Mouse (Mus musculus) liver, embryonic 15.5 days (tissue): ENCODE results near the gene Runx2. TPM values are rescaled to one million over a fixed set of nuclear protein-coding genes. Genes with fewer than 3 reads are reported as not detected.

Experiments used
- ATAC-seq: fragments of 200-750 bp; cut with Nextera tagmentation; 2 replicates; pipeline ENCODE4 v1.8.0; 2017; ENCODE audit warnings: moderate number of reproducible peaks, mild to moderate bottlenecking, moderate library complexity; ENCODE audit not compliant: insufficient read depth
- H3K27ac ChIP-seq: fragments of 300-500 bp; sonication (generic); replicated peaks from 2 replicates; pipeline ENCODE4 v1.5.1; 2015; ENCODE audit warnings: mild to moderate bottlenecking, inconsistent platforms
- H3K27me3 ChIP-seq: fragments of 300-500 bp; sonication (generic); 2 replicates; pipeline ENCODE4 v1.6.1; 2015; ENCODE audit warnings: mild to moderate bottlenecking, inconsistent platforms
- H3K36me3 ChIP-seq: fragments of 300-500 bp; sonication (generic); replicated peaks from 2 replicates; pipeline ENCODE4 v1.6.1; 2015; ENCODE audit warnings: moderate library complexity, mild to moderate bottlenecking, inconsistent platforms
- H3K4me1 ChIP-seq: fragments of 300-500 bp; sonication (generic); replicated peaks from 2 replicates; pipeline ENCODE4 v1.6.1; 2015; ENCODE audit warnings: inconsistent platforms
- H3K4me2 ChIP-seq: fragments of 300-500 bp; sonication (generic); 2 replicates; pipeline ENCODE4 v1.6.1; 2015; ENCODE audit warnings: moderate library complexity, mild to moderate bottlenecking, inconsistent platforms
- H3K4me3 ChIP-seq: fragments of 300-500 bp; sonication (generic); replicated peaks from 2 replicates; pipeline ENCODE4 v1.5.1; 2015; ENCODE audit warnings: mild to moderate bottlenecking, inconsistent platforms
- H3K9ac ChIP-seq: fragments of 300-500 bp; sonication (generic); 2 replicates; pipeline ENCODE4 v1.6.1; 2015; ENCODE audit warnings: moderate library complexity, mild to moderate bottlenecking, inconsistent platforms
- H3K9me3 ChIP-seq: fragments of 300-500 bp; sonication (generic); replicated peaks from 2 replicates; pipeline ENCODE4 v1.6.1; 2016; ENCODE audit warnings: inconsistent platforms
- WGBS: fragments of 180-500 bp; shearing (Covaris S2); methylation state at CpG from one replicate; pipeline ENCODE4 v1.1.7; 2015; ENCODE audit warnings: mixed read lengths; ENCODE audit not compliant: insufficient replicate concordance; 5-methylcytosine and 5-hydroxymethylcytosine counted together
- polyA plus RNA-seq: library from polyadenylated mRNA; unstranded; fragments of >200 nt; fragmentation: Nextera tagmentation; extraction: Ambion mirVana; gene quantifications from 2 replicates; pipeline ENCODE4 v1.2.1, GENCODE M21; 2015

The Runx2 gene
- polyA plus RNA-seq, 1 experiment from 2014 or later = 0.56 TPM

DNA sequence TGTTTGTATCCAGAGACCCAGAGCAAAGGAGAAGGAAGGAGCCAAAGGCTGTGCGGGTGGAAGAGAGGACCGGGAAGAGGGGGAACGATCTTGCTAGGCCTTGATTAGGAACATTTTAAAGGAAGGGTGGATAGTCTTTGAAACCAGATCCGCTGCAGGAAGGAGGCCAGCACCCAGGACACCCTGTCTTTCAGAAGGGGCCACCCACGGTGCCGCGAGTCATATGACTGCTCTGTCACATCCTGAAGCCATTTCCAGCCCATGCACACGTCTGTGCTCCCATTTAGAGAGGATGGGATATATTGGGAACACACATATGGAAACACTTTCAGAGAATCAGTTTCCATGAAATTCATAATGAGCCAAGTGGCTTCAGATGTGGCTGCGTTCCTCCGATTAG lies 196.4 kb downstream of the Runx2 start:
- ATAC-seq = no peak
- Histone ChIP-seq H3K27me3 (peaks cover 5% of the 10 kb centered on the region; the same call in 1 of the 2 replicates), H3K4me3 (no peak overlapping the region), H3K9ac (no peak overlapping the region), H3K9me3 (no peaks in the 10 kb centered on the region), H3K27ac (no peak overlapping the region), H3K4me2 (no peak overlapping the region), H3K36me3 (no peaks in the 10 kb centered on the region), H3K4me1 (no peaks in the 10 kb centered on the region)
- WGBS = 54% methylated on average over 10 of the region's 10 CpGs

DNA sequence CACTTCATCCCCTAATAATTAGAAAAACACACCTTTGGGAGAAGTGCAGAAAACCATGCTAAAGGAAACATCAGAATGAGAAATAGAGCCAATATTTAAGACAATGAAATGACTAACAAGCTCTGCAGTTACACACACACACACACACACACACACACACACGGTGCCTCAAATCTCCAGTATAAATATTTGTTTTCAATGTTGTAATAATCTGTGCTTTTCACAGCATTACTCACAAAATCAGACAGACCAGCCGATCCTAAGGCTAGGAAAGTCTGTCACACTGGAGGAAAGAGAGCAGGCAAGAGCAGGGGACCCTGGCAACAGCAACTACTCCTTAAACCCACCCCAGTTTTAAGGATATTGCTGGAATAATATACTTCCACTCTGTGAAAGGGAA lies 196.9 kb downstream of the Runx2 start:
- Histone ChIP-seq H3K9me3 (no peaks in the 10 kb centered on the region), H3K4me2 (no peak overlapping the region), H3K27ac (no peak overlapping the region), H3K4me3 (no peak overlapping the region), H3K36me3 (no peaks in the 10 kb centered on the region), H3K4me1 (no peaks in the 10 kb centered on the region), H3K27me3 (peaks cover 5% of the 10 kb centered on the region; the same call in 1 of the 2 replicates), H3K9ac (no peak overlapping the region)
- no peak for ATAC-seq
- 53% methylated on average over 2 of the region's 2 CpGs for WGBS

DNA sequence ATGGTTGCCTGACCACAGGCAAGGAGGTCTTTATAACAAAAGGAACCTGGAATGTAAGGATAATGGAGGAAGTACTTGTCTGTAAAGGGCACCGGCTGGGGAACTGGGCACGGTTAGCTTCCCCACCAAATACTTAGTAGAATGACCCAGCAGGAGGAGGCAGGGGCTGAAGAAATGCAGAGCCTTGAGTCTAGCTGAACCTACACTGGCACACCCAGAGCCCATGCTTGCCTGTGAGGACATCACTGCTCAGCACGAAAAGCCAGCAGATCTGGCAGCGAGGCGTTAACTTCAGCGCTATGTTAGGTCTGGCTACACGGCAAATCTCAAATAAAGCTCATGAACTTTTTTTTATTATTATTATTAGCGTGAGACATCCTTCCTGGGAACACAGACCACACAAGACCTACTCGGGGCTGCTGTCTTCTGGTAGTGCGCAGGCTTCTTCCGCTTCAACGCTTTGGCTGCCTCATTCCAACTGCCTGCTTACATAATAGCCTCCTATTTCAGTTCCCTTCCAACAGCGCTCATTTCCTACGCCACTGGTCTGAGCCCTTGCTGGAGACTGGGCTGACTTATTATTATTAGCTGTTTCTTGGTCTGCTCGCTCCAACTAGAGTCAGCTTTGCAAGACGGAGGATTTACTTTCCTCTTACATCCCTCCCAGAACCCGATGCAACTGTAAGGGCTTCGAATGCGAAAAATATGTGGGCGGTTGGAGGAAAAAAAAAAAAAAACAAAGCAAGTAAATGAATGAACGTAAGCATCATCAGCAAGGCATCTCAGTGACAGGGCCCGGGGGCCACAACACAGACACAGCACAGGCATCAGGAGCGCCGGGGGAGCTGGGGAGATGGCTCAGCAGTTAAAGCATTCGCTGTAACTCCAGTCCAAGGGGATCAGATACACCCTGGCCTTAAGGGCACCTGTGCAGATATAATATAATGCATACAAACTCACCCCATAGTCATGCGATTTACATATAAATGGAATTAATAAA lies 200.6 kb downstream of the Runx2 start:
- H3K27me3 ChIP-seq = peaks cover 7% of the 10 kb centered on the region; the same call in 1 of the 2 replicates
- no peaks in the 10 kb centered on the region for H3K36me3 ChIP-seq
- ATAC-seq = no peak
- H3K9ac ChIP-seq = no peak overlapping the region
- H3K4me1 ChIP-seq = no peaks in the 10 kb centered on the region
- H3K4me2 ChIP-seq = peak overlapping the region; percentile 9; the same call in 1 of the 2 replicates
- H3K27ac ChIP-seq = no peak overlapping the region
- H3K9me3 ChIP-seq = no peaks in the 10 kb centered on the region
- no peak overlapping the region for H3K4me3 ChIP-seq
- WGBS = 36% methylated on average over 26 of the region's 26 CpGs

DNA sequence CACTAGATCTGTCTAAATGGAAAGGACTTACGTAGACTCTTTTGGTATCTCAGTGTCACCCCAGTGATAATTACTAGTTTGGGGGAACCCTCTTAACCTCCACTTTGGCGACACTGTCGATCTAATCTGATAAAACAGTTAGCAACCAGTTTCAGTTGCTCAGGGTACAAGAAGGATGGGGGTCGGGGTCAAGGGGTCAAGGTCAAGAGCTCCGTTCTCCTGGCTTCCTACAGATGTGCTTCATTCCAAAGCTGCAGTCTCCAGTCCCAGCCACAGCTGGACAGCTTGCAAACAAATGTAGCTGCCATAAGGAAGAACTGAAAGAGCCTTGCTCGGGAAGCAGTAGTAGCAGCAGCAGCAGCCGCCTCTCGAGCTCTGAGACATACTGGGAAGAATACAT lies 202.0 kb downstream of the Runx2 start:
- H3K9me3 ChIP-seq = no peaks in the 10 kb centered on the region
- H3K27me3 ChIP-seq = peaks cover 8% of the 10 kb centered on the region; the same call in 1 of the 2 replicates
- no peaks in the 10 kb centered on the region for H3K4me1 ChIP-seq
- no peak overlapping the region for H3K4me3 ChIP-seq
- H3K36me3 ChIP-seq = no peaks in the 10 kb centered on the region
- no peak overlapping the region for H3K27ac ChIP-seq
- H3K4me2 ChIP-seq = no peak overlapping the region
- WGBS = 52% methylated on average over 8 of the region's 8 CpGs
- no peak for ATAC-seq
- no peak overlapping the region for H3K9ac ChIP-seq

DNA sequence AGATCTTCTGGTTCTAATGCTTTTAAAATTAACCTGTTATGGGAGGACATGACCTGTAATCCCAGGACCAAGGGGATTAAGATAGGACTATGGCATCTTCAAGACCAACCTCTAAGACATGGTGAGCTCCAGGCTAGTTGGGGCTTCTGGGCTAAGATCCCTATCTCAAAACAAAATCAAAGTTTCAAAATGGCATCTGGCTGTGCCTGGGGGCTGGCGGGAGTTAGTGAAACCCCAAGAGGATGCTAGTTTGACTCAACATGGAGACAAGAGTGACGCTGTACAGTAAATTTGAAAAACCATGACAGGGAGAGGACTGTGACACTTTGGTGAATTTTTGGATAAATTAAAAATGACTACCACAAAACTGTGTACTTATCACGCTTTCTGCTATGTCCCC lies 202.6 kb downstream of the Runx2 start:
- no peaks in the 10 kb centered on the region for H3K36me3 ChIP-seq
- no peak overlapping the region for H3K4me2 ChIP-seq
- H3K9me3 ChIP-seq = no peaks in the 10 kb centered on the region
- no peak overlapping the region for H3K9ac ChIP-seq
- no peak overlapping the region for H3K27ac ChIP-seq
- H3K4me3 ChIP-seq = no peak overlapping the region
- H3K4me1 ChIP-seq = no peaks in the 10 kb centered on the region
- ATAC-seq = no peak
- WGBS = 62% methylated on average over 3 of the region's 3 CpGs
- H3K27me3 ChIP-seq = peaks cover 8% of the 10 kb centered on the region; the same call in 1 of the 2 replicates

DNA sequence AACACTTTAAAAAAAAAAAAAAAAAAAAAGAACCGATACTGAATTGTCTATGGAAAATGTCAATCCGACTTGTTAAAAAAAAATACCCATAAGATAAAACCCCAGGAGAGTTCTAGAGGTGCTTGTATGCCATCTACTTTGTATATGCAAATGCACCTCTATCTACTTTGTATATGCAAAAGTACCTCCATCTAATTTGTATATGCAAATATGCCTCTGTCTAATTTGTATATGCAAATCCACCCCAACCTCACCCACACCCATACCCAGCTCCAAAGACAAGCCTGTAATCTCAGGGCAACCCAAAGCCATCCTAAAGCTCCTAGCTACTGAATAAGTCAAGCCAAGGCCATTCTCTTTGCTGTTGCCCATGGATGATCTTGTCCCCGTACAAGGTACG lies 203.1 kb downstream of the Runx2 start:
- H3K9me3 ChIP-seq = no peaks in the 10 kb centered on the region
- H3K9ac ChIP-seq = no peak overlapping the region
- no peak overlapping the region for H3K27ac ChIP-seq
- H3K4me2 ChIP-seq = no peak overlapping the region
- H3K27me3 ChIP-seq = peaks cover 8% of the 10 kb centered on the region; the same call in 1 of the 2 replicates
- 68% methylated on average over 4 of the region's 4 CpGs for WGBS
- no peaks in the 10 kb centered on the region for H3K36me3 ChIP-seq
- ATAC-seq = no peak
- no peak overlapping the region for H3K4me3 ChIP-seq
- no peaks in the 10 kb centered on the region for H3K4me1 ChIP-seq

DNA sequence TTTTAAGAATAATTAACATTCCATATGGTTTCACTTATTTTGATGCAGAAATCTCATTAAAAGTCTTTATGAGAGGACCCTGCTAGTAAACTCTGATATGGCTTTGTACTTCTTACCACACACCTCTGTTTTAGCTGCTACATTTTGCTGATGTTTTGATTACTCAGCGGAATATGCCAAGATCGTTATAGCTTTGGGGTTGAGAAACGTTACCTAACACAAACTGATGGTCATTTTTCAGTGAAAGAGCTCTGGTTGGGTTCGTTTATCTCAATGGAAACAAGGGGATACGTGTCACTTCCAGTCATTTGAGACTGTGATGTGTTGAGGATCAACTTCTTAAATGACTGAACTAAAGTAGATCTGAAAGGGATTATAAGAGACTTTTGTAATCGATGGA lies 203.8 kb downstream of the Runx2 start:
- Histone ChIP-seq H3K4me3 (no peak overlapping the region), H3K4me2 (no peak overlapping the region), H3K4me1 (no peaks in the 10 kb centered on the region), H3K36me3 (no peaks in the 10 kb centered on the region), H3K27ac (no peak overlapping the region), H3K9me3 (no peaks in the 10 kb centered on the region), H3K27me3 (peaks cover 8% of the 10 kb centered on the region; the same call in 1 of the 2 replicates), H3K9ac (no peak overlapping the region)
- ATAC-seq = no peak
- 58% methylated on average over 6 of the region's 6 CpGs for WGBS

DNA sequence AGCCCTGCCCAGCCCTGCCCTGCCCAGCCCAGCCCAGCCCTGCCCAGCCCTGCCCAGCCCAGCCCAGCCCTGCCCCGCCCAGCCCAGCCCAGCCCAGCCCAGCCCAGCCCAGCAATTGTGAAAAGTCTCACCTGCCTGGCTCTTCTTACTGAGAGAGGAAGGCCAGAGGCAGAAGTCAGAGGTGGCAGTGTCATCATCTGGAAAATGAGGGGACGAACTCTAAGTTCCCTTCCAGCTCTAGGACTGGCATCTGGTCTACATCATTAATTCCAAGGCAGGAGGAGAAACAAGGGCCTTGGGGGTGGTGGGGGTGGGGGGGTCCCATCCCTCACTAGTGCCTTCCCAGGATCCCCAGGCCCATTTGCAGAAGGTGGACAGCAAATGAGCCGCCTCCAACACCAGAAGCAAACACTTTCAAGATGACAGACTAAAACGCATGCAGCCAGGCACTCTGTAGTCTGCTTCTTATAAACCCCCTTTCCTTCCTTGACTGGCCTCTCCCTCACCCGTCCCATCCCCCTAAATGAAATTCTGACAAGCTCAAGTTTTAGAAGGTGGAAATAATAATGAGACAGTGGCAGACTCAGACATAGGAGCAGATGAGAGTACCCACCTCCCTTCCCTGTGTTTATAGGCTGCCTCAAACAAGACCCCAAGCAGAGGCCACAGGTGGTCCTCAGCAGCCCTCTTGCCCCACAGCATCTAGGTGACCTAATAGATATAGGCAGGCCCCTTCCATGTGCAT lies 204.5 kb downstream of the Runx2 start:
- H3K4me3 ChIP-seq = no peak overlapping the region
- peaks cover 5% of the 10 kb centered on the region; the same call in 1 of the 2 replicates for H3K27me3 ChIP-seq
- H3K4me2 ChIP-seq = no peak overlapping the region
- H3K27ac ChIP-seq = no peak overlapping the region
- H3K4me1 ChIP-seq = no peaks in the 10 kb centered on the region
- no peaks in the 10 kb centered on the region for H3K9me3 ChIP-seq
- no peak overlapping the region for H3K9ac ChIP-seq
- ATAC-seq = no peak
- H3K36me3 ChIP-seq = no peaks in the 10 kb centered on the region
- WGBS = 42% methylated on average over 5 of the region's 5 CpGs

DNA sequence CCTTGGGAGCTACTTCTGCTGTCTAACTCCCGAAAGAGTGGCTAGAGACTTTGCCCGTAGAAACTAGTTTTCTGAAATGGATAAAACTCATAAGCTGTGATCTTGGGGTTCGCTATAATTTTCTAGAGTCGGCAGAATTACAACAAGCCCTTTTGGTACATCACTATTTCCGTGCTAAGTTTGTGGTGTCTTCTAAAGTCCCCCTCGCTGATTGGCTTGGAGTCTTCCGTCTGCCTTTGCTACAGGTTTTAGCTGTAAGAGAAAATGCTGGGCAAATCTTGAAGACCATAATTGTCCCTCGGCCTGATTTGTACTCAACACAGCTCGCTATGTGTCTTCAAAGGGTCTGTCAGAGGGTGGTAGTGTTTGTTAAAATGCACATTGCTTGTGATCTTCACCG lies 205.2 kb downstream of the Runx2 start:
- Histone ChIP-seq H3K4me1 (no peaks in the 10 kb centered on the region), H3K9ac (no peak overlapping the region), H3K36me3 (no peaks in the 10 kb centered on the region), H3K9me3 (no peaks in the 10 kb centered on the region), H3K4me3 (no peak overlapping the region), H3K4me2 (no peak overlapping the region), H3K27me3 (peaks cover 3% of the 10 kb centered on the region; the same call in 1 of the 2 replicates), H3K27ac (no peak overlapping the region)
- no peak for ATAC-seq
- 61% methylated on average over 10 of the region's 10 CpGs for WGBS

DNA sequence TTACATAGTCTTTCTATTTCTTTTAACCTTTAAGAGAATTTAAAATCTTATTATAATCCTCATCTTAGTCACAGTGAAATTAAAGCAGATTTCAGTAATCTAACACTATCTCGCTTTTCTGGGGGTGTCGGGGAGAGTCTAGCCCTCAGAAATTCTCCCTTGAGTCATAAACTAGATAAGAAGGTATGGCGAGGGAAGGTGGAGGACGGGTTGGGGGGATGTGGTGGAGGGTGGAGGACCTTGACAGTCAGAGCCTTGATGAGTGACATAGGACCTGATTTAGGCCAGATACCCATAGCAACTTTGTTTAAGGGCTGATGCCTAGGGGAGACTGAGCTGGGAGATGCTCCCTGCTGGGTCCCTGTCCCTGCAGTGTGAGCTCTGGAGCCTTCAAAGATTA lies 205.7 kb downstream of the Runx2 start:
- no peak overlapping the region for H3K4me3 ChIP-seq
- no peak for ATAC-seq
- no peaks in the 10 kb centered on the region for H3K36me3 ChIP-seq
- WGBS = 26% methylated on average over 4 of the region's 4 CpGs
- peaks cover 3% of the 10 kb centered on the region; the same call in 1 of the 2 replicates for H3K27me3 ChIP-seq
- no peak overlapping the region for H3K4me2 ChIP-seq
- H3K9me3 ChIP-seq = no peaks in the 10 kb centered on the region
- H3K9ac ChIP-seq = no peak overlapping the region
- no peak overlapping the region for H3K27ac ChIP-seq
- no peaks in the 10 kb centered on the region for H3K4me1 ChIP-seq

DNA sequence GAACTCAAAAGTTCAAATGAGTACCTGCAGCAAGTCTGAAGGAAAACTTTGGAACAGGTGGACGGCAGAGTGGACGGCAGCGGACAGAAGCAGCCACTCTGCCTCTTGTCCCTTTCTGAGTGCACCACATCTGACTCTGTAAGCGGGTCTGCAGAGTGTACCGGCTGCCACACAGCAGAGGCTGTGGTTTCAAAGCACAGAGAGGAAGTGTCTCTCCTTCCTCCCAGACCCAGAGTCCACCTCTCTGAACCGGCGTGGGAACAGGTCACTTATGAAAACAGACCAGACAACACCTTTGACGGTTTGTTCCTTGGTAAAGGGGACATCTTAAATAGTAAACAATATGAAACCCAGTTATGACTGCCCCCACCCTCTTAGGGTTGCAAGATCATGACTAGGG lies 207.2 kb downstream of the Runx2 start:
- Histone ChIP-seq H3K9ac (no peak overlapping the region), H3K27ac (no peak overlapping the region), H3K9me3 (no peaks in the 10 kb centered on the region), H3K36me3 (no peaks in the 10 kb centered on the region), H3K4me2 (no peak overlapping the region), H3K27me3 (peaks cover 3% of the 10 kb centered on the region; the same call in 1 of the 2 replicates), H3K4me1 (no peaks in the 10 kb centered on the region), H3K4me3 (no peak overlapping the region)
- ATAC-seq = no peak
- WGBS = 23% methylated on average over 8 of the region's 8 CpGs
